Mouse (Mus musculus): ENCODE measurements around the gene Hist1h1a.

DNA sequence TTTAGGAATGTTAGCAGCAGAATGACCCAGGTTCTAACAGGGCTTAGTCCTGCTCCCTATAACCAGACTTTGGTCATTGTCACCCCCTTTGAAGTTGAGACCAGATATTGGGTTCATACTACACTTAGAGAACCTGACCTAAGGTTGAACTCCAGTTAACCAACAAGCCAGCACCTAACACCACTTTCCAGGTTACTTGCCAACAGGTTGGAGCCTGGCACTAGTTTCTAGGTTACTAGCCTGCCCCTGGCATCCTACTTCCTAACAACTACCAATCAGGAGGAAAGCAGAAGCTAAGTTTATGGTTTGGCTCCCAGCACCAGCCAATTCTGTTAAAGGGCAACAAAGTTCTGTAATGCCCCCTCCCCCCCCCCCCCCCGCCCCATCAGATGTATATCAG is 38.3 kb upstream of the Hist1h1a start:
- TF ChIP-seq CTCF (IDR thresholded peaks at IDR 0.05; ENCODE audit: extremely low read depth, insufficient read depth, insufficient read length, insufficient replicate concordance) (no peak), POLR2A (IDR thresholded peaks at IDR 0.05; ENCODE audit: low read depth, low read length) (no peak)
